Mouse (Mus musculus) olfactory bulb, adult 2 months (tissue): Measurements from ENCODE around the gene Lrrc51.

Experiments
- CTCF ChIP-seq: fragments of 200-500 bp; IDR thresholded peaks from 2 replicates; pipeline ENCODE4 v1.5.1; 2012; ENCODE audit warnings: low read depth, mild to moderate bottlenecking, low read length, moderate library complexity; ENCODE audit not compliant: insufficient read depth
- POLR2A ChIP-seq: fragments of 200-500 bp; IDR thresholded peaks from 2 replicates; pipeline ENCODE4 v1.6.1; 2012; ENCODE audit warnings: mild to moderate bottlenecking, low read depth, low read length, moderate library complexity; ENCODE audit not compliant: insufficient read depth

DNA sequence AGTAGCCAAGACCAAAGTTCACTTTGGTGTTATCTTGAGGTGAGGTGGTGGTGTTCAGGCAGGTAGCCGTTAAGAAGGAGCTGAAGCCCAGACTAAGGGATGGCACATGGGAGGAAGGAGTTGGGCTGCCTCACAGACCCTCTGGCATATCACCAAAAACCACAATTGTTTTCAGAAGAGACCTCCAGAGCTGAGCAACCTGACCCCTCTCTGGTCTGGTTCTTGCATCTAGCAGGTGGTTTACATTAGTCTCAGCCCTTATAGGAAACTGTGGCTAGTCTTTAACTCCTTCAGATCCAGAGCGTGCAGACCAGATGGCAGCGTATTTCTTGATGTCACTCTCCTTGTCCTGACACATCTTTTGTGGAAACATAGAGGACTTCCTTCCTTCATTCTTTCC lies 40.0 kb upstream of the Lrrc51 start:
- TF ChIP-seq CTCF, result no peak
- TF ChIP-seq POLR2A, result no peak
